Mouse (Mus musculus) gastrocnemius, postnatal 36 days (tissue): ENCODE data around the gene Il10rb. TPM values are rescaled to one million over a fixed set of nuclear protein-coding genes. Genes with fewer than 3 reads are reported as not detected.

Source experiments
- DNase-seq, 2 experiments: peaks; one replicate each; pipeline ENCODE4 v3.0.0; 2022
- intact Hi-C: fragments of 180-260 bp; cut with DNase I; formaldehyde crosslinking; loops from one replicate; pipeline ENCODE4 v1.15.1; 2025
- long read RNA-seq, 2 experiments: library from polyadenylated mRNA; stranded (forward); transcript quantifications; one replicate each; pipeline ENCODE4 v2.0.0; 2021
- total RNA-seq, 2 experiments: library from RNA; stranded (reverse); gene quantifications; 2 replicates each; pipeline ENCODE4 v1.2.3; 2021

Gene Il10rb
- 1 to 10 TPM; 6.6 to 6.7 TPM for total RNA-seq
- long read RNA-seq, experiment 1, transcript Il10rb-201 (7 exons, 1,850 nt), result major isoform, 7 of 10 reads
- long read RNA-seq, experiment 1, partial matches to known transcripts, result 0 of 10 reads
- long read RNA-seq, experiment 1, other reads (novel, unspliced or antisense), result 3 of 10 reads
- long read RNA-seq, experiment 2, transcript Il10rb-201 (7 exons, 1,850 nt), result major isoform, 8 of 10 reads
- long read RNA-seq, experiment 2, partial matches to known transcripts, result 2 of 10 reads
- long read RNA-seq, experiment 2, other reads (novel, unspliced or antisense), result 0 of 10 reads

DNA sequence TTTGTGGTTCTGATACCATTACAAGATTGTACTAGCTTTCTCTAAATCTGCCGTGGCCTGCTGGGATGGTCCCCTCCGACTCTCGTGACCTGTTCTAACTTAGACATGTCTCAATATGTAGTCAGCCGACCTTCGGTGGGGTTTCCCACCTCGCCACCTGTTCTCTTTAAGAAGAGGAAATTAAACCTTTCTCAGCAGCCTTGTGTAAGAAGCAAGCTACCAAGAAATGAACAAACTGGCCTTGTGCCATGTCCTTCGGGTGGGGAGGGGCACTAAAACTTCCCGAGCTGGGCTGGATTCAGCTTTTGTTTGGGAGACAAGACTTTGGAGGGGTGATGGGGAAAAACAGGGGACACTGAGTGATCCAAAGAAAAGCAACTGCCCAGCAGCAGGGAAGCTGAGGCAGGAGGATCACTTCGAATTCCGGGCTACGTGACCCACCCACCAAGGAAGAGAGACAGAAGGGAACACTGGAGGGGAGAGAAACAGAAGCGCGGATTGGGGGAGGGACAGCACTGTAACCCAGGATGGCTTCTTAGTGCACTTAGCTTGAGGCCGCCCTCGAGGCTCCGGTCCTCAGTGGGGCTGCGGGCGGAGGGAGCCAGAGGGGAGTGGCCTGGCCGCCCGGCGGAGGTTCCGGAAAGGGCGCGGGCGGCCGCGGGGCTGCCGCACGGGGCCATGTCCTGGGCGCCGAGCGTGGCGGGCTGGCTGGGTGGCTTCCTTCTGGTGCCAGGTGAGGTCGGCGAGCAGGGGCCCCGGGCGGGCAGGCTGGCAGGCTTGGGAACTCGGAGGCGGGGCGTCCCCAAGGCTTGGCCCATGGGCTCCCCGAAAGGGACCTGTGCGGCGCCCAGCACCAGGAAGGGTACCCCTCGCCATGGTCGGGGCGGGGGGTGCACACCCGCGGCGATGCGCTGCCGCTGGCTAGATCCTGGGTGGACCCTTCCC, at the start of gene Il10rb:
Il10rb (plus strand) TSS at position 525 of the 945 bp plus-strand sequence.
- DNase-seq, result peak; percentile 70 to 71
- intact Hi-C loops, result no loop called here

GRCm38 (mm10) chr16:91356760-91357525, 49.0 kb upstream of the Il10rb start:
- intact Hi-C loops, result loop anchor here (5.0 kb wide), 2 partner anchors 85 to 105 kb away; no protein-coding TSS in a partner anchor
- no peak for DNase-seq

DNA sequence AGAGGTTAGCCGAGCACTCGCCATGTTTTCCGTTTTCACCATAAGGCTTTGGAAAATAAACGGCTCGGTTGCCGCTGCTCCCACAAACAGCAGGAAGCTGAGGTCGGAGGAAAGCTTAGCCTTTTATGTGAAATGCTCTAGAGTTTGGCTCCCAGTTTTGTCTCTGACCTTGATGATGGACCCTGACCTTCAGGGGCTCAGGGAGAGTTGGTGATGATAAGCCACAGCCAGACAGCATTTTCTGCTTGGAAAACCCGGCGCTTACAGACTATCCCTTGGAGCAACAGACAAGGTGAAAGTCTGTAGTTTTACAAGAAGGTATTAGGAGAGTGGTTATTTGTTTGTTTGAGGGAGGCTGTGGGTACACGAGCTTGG, 48.5 kb upstream of the Il10rb start:
- peak in 1 of 2 experiments; percentile 0 for DNase-seq
- intact Hi-C loops, result loop anchor here (5.0 kb wide), 2 partner anchors 85 to 105 kb away; no protein-coding TSS in a partner anchor

DNA sequence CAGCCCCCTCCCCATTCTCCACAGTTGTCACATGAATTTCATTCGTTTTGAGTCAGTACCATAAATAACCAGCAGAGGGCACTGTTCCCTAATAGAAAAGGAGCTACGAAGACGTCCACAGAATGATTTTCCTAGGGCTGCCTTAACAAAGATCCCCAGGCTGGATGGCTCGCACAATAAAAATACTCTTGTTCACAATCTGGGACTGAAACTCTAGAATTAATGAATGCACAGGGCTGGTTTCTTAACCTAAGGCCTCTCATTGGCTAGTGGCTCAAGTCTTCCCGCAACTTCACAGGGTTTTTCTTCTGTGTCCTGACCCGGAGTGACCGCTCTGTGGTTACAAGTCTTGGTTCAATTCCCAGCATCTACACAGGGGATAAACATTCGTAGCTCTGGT, 47.4 kb upstream of the Il10rb start:
- DNase-seq, result peak in 1 of 2 experiments; percentile 5
- intact Hi-C loops, result loop anchor here (5.0 kb wide), 2 partner anchors 84 to 104 kb away; no protein-coding TSS in a partner anchor

GRCm38 (mm10) chr16:91359531-91359930, 46.4 kb upstream of the Il10rb start:
- peak in 1 of 2 experiments; percentile 2 for DNase-seq
- intact Hi-C loops, result loop anchor here (5.0 kb wide), 2 partner anchors 83 to 103 kb away; no protein-coding TSS in a partner anchor

DNA sequence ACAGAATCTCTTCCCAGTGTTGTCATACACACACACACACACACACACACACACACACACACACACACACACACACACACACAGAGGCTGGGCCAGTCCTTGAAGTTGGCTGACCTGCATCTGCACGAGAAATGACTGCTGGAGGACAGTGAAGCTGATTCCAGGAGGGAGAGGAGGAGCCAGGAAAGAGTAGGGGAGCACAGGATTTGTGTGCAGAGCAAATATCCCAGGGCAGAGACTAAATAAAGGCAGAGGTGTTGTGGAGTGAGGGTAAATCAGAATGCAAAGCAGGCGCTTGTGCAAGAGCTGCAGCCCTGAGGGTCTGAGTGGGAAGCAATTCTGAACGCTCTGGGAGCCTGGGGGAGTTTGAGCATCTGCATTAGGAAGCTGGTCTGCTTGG, 45.8 kb upstream of the Il10rb start:
- intact Hi-C loops, result loop anchor here (5.0 kb wide), 1 partner anchor 37 kb away; no protein-coding TSS in a partner anchor

DNA sequence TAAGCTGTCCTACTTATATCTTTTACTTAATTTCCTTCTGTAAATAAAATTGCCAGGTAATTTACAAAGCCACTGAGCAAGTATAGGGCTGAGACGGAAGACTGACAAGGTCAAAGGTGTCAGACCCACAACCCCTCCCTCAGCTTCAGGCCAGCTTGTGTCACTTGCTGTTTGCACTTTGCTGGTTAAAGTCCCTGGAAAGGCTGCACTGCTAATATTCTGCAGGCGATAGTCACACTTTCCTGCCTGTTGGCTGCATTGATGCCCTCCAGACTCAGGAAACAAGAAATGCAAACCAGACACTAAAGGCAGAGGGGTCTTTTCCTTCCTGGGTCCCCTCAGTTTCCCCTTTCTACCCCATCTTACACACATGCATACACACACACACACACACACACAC, 44.0 kb upstream of the Il10rb start:
- intact Hi-C loops, result loop anchor here (5.0 kb wide), 1 partner anchor 35 kb away; no protein-coding TSS in a partner anchor
- no peak for DNase-seq

More for the DNA sequence above, 45.8 kb upstream of the Il10rb start:
- DNase-seq, result peak in 1 of 2 experiments; percentile 1

DNA sequence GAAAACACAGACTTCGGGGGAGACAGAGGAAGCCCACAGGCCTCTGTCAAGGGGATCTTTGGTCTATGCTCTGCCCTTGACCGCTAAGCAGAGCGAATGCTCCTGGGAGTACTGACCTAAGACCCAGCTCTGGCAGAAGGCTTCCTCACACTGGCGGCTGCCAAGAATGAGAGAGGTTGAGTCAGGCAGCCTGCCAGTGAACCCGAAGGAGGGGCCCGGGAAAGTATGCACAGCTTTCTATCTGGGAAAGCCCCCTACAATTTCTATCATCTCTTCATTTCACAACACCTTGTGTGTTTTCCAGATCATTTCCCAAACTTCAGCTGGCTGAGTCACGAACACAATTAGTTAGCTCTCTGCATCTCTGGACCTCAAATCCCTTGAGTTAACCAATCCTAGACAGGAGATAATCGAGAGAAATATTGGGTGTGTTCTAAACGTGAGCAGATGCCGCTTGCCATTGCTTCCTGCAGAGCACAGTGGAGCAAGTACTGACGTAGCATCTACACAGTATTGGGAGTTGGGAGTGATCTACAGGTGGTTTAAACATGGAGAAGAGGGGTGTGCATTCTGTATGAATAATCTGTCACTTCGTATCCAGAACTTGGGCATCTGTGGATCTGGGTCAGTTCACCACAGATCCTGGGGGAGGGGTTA, 43.2 kb upstream of the Il10rb start:
- intact Hi-C loops, result loop anchor here (5.0 kb wide), 1 partner anchor 35 kb away; no protein-coding TSS in a partner anchor
- DNase-seq, result peak; percentile 40 to 45

DNA sequence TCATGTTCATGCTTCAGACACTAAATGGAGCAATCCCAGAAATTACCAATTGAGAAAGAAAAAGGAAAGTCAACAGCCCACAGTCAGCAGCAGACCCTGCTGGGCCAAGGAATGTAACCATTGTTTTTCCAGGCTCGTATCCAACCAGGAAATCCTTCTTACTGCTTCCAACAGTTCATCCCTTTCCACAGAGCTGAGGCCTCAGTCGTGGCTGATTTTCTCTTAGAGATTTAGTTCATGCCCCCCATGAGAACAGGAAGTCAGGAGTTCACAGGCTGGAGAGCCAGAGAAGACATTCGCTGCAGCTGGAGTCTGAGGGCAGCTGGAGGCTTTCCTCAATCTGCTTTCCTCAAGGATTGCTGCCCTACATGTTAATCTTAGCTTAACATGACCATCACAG, 42.5 kb upstream of the Il10rb start:
- peak in 1 of 2 experiments; percentile 10 for DNase-seq
- intact Hi-C loops, result loop anchor here (5.0 kb wide), 1 partner anchor 34 kb away; no protein-coding TSS in a partner anchor

GRCm38 (mm10) chr16:91366567-91366966, 39.4 kb upstream of the Il10rb start:
- intact Hi-C loops, result no loop called here
- DNase-seq, result no peak

GRCm38 (mm10) chr16:91367066-91367465, 38.9 kb upstream of the Il10rb start:
- intact Hi-C loops, result no loop called here
- DNase-seq, result no peak

GRCm38 (mm10) chr16:91372577-91373472, 33.1 kb upstream of the Il10rb start, which contains the start of gene Ifnar2:
Gene Ifnar2, plus strand, starts transcription at chr16:91372783.
- DNase-seq, result peak; percentile 76 to 77
- intact Hi-C loops, result no loop called here

DNA sequence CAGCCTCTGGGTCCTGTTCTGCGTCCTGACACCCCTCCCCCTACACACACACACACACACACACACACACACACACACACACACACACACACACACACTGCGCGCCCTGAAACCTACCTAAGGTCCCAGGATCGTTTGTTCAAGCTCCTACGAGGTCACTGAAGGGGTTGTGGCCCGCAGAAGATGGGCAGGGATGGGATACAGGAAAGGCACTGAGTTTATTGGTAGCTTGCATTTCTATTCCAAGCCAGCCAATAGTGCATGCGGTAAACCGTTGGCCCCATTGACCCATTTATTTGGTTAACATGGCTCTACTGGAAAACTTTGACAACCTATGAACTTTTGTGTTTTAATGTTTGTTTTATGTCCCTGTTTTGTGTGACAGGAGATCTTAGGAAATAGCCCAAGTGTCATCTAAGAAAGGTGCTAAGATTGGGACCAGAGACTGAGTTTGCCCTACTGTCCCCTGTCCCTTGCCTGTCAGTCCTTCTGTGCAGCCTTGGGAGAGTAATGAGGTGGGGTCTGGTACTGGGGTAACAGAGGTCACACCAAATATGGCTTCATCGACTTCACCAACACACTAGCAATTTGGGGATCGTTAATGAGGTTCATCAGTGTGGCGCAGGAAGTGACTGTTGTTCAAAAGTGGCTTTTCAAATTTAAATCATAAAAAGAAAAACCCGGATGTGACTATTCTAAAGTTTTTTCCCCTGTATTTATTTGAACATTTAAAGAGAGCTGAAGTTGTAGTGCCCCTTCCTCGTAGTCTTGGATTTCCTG, 32.3 kb upstream of the Il10rb start:
- DNase-seq, result no peak
- intact Hi-C loops, result no loop called here

DNA sequence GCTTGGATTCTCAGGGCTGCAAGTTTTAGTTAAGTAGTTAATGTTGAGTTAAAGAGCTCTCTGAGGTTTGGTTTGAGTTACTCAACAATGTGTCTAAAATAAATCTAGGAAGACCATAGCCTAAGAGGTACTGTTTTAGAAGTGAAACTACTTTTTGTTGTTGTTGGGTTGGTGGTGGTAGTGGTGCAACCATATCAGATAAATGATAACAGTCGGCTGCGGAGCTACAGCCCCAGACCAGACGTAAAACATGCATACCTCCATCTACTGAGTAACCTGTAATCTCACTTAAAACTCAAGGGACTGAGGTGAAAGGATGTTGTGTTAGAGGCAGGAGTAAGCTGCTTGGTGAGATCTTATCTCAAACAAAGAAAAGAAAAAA, 31.7 kb upstream of the Il10rb start:
- intact Hi-C loops, result no loop called here
- DNase-seq, result no peak

GRCm38 (mm10) chr16:91376701-91377100, 29.3 kb upstream of the Il10rb start:
- no peak for DNase-seq
- intact Hi-C loops, result no loop called here

DNA sequence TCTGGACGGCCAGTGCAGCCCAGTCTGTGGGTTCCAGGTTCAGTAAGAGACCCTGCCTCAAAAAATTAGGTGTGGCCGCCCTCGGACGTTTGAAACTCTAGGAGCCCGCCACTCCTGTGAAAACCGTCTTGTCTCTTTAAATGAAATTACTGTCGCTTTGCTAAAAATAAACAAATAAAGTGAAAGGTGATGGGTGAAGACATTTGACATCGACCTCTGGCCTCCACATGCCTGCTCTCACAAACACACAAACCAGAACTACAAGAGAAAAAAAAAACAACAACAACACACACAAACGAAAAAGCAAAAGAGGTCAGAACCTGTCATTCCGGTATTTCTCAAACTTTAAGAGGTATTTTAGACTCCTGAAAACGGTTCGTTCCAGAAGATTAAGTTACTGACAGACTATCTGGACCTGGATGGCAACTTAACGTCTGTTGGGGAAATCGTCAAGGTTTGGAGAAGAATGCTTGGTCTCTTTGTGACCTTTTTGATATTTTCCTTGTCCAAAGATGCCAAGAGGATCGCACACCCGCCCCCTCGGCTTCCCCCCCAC, 27.5 kb upstream of the Il10rb start:
- intact Hi-C loops, result no loop called here
- DNase-seq, result no peak

GRCm38 (mm10) chr16:91378991-91379390, 27.0 kb upstream of the Il10rb start:
- no peak for DNase-seq
- intact Hi-C loops, result no loop called here
